Mouse (Mus musculus) megakaryocyte-erythroid progenitor cell, adult 5-6 weeks (primary cell): ENCODE measurements around the gene Ugt8a. TPM values are rescaled to one million over a fixed set of nuclear protein-coding genes. Genes with fewer than 3 reads are reported as not detected.

Experiments
- ATAC-seq: replicated peaks from 2 replicates; pipeline ENCODE4 v1.8.0; 2016; ENCODE audit warnings: mild to moderate bottlenecking, inconsistent platforms; ENCODE audit not compliant: severe bottlenecking, poor library complexity, low FRiP score, low TSS enrichment
- total RNA-seq, 2 experiments: library from RNA; stranded (forward) in 1 of 2; stranded (reverse) in 1 of 2; fragments of 200-1000, 215-1000 nt in 1 of 2; fragments of >200 nt in 1 of 2; fragmentation: Nextera tagmentation in 1 of 2; gene quantifications; 2 replicates each; pipeline ENCODE4 v1.2.3; 2014 to 2017

Ugt8a gene
- total RNA-seq (2014; fragmentation: Nextera tagmentation): 1.0 and 1.7 TPM in 2 replicates
- 1.8 TPM in 1 of 2 replicates, not detected in the other for total RNA-seq (2017)

- peak; percentile 64 for ATAC-seq
Measured at GRCm38 (mm10) chr3:125938092-125938755, at the start of gene Ugt8a. Gene Ugt8a, minus strand, starts transcription at chr3:125938619.

GRCm38 (mm10) chr3:125986639-125987038 is 48.2 kb upstream of the Ugt8a start:
- ATAC-seq: no peak

- ATAC-seq: no peak
Measured at GRCm38 (mm10) chr3:125983707-125984420, 45.4 kb upstream of the Ugt8a start.

GRCm38 (mm10) chr3:125979475-125979874 is 41.1 kb upstream of the Ugt8a start:
- ATAC-seq: no peak

GRCm38 (mm10) chr3:125975899-125976298 is 37.5 kb upstream of the Ugt8a start:
- peak; percentile 65; the same call in 1 of the 2 replicates for ATAC-seq

GRCm38 (mm10) chr3:125969458-125969857 is 31.0 kb upstream of the Ugt8a start:
- ATAC-seq: no peak

GRCm38 (mm10) chr3:125956196-125956885 is 17.9 kb upstream of the Ugt8a start:
- ATAC-seq: no peak

GRCm38 (mm10) chr3:125954881-125955280 is 16.5 kb upstream of the Ugt8a start:
- ATAC-seq: no peak

DNA sequence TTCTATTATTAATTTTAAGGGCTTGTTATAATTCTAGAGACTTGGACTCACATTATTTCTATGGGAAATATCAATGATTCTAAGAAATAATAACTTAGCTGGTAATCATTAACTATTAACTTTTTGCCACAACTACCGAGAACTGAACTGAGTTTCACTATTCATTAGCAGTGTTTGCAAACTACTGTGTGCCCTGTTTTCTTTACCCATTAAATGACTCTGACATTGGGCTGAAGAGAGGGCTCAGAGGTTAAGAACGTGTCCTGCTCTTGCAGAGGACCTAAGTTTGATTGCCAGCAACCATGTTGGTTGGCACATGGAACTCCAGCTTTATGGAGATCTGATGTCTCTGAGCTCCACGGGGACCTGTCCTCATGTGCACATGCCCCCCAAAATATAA is 2.4 kb upstream of the Ugt8a start:
- ATAC-seq: no peak

GRCm38 (mm10) chr3:125938756-125939109 is 314 bp upstream of the Ugt8a start:
- peak; percentile 63 for ATAC-seq

- no peak for ATAC-seq
Measured at GRCm38 (mm10) chr3:125937536-125938091, 805 bp downstream of the Ugt8a start.

- ATAC-seq: no peak
Measured at GRCm38 (mm10) chr3:125935796-125936195, 2.6 kb downstream of the Ugt8a start.

DNA sequence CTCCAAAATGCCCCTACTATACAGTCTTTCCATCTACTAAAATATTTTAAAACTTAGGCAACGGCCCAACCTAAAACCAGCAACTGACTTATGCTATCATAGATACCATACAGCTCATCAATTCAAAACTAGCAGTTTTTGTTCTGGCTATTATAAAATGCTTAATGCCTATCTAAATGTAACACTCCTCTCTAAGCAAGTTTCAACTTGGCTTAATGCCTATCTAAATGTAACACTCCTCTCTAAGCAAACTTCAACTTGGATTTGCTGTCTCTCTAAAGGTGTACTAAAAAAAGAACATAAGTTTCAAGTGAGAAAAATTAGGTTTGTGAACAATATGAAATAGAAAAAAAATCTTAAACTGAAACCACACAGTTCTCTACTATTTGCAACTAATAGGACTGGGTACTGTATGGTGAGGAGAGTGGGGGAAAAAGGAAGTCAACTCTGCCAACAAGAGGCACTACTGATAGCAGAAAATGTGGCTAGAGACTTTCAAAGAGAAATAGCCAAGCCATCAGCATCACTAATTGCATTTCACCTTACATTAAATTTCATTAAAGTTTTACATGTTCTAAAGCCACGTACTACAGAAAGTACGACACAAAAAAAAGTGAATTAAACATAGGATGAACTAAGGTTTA is 5.7 kb downstream of the Ugt8a start:
- ATAC-seq: peak; percentile 92

DNA sequence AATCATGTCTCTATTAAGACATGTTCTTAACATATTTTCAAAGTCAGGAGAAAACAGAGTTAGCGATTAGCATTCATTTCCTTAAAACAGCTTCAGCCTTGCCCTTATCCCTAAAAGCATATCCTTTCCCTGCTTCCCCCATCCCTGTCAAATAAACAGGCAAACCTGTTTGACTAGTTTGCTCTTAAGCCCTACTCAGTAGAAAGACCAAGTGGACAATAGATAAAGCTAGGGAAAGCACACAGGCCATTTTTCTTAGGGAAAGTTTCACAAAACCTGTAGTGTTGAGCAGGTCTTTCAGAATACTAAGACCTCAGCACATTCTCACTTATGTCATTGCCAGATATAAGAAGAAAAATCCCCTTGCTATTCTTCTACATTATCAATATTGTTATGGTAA is 7.4 kb downstream of the Ugt8a start:
- no peak for ATAC-seq

DNA sequence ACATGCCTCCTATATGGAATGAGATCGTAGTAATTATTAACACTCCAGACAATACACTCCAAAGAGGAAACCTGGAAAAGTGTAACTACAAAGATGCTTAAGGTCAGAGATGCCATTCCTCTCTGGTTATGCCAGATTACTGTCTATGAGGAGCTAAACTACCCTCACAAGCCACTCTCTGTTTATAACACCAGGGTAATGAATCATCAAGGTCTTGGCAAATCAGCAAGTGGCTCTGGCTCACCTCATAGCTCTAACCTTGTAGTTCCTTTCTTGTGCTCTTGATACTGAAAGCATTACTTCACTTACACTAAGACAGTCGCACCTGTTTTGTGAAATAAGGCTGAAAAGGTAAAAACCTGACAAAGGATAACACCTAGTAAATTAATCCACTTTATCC is 17.5 kb downstream of the Ugt8a start:
- ATAC-seq: no peak

- no peak for ATAC-seq
Measured at GRCm38 (mm10) chr3:125898976-125899375, 39.4 kb downstream of the Ugt8a start.

DNA sequence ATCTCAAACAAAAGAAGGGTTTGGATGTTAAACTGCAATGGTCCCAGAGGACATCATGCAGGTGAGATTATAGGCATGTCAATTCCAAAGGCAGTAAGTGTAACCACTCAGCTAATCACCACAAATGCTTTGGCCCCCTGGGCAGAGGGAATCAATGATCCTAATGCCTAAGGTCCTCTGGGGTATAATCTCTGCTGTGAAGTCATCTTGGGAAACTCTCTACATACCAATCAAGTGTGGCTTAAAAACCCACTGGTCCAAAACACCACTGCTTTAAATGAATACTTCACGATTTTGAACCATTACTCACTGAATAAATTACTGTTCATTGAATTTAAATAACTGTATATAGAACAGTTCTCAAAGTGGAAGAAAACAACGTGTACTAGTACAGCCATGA is 51.3 kb downstream of the Ugt8a start:
- no peak for ATAC-seq

DNA sequence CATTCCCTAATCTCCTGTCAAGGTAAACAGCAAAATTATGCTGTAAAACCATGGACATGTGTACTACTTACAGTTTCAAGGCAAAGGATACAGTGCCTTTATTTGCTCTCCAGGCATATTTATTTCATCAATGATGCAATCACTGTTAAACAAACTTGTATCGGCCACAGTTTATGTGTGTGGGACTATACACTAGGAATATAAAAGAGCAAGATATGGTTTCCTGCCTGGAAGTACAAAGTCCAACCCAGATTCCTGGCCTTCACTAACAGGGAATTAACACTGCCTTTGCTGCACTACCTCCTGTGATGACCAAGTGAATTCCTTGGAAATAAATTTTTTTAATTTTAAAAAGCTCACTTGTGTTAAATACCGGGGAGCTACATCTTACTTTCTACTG is 53.5 kb downstream of the Ugt8a start:
- no peak for ATAC-seq

DNA sequence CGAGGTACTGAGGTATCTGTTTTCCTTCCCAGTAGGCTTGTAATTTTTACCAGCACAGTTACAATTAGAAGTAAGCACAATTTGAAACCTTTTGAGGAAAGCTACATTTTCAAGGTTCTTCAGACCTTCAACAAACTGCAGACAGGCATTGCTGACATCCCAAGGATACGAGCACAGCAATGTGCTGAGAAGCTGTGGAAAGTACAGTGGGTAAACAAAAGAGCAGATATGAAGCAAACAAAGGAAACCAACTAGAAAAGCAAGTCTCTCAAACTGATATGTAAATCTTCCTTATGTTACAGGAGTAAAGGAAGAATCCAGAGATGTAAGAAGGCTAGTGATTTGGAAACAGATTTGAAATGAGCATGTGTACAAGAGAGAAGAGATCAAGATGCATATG is 54.0 kb downstream of the Ugt8a start:
- no peak for ATAC-seq

DNA sequence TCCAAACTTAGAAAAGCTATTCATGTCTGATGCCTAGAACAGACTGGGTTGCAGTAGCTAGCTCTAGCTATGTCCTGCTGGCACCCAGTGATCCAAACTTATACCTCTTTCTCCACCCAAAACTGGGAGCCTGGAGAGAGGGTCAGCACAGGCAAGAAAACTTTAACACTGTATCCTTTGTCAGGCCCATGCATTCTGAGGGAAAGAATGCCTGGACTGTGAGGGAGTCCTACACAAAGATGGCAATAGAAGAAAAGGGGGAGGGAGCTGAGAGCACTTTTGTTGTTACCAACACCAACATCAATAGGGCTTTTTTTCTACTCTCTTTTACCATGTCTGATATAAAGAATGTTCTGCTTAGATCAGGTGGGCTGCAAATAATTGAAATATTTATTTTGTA is 55.4 kb downstream of the Ugt8a start:
- ATAC-seq: no peak
